Mouse (Mus musculus): ENCODE results near the gene Sytl5.

DNA sequence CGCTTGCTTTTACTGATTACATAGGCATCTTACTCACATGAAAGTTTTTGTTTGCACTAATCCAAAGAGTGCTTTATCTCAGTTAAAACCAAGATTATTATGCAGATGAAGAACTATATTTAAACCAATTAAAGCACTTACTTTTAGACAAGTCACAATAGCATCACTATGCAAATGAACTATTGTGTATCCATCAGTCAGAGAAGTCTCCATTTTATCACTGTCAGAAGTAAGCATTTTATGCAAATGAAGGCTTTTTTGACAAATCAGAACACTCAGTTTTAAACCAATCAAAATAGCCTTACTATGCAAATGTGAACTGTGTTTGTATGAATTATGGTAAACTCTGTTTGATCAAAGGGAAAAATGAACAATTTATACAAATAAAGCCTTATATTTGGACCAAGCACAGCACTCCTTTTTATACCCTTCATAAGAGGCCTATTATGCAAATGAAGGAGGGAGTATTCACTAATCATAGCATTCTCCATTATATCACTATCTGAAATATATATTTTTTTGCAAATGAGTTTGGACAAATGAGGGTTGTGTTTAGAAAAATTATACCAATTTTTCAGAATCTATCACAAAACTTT is 122.4 kb downstream of the Sytl5 start:
- TF ChIP-seq CTCF (conservative IDR thresholded peaks at IDR 0.05; ENCODE audit: low read length) (no peak), NANOG (IDR thresholded peaks at IDR 0.05; ENCODE audit: borderline replicate concordance, low read length) (no peak), POU5F1 (IDR thresholded peaks at IDR 0.05; ENCODE audit: borderline replicate concordance, low read length) (no peak)

Measured in E14TG2a.4 (cell line).